Mouse (Mus musculus) myocyte (in vitro differentiated cells): ENCODE results near the gene Vmn1r215. TPM values are rescaled to one million over a fixed set of nuclear protein-coding genes. Genes with fewer than 3 reads are reported as not detected.

ENCODE experiments used
- H3K27me3 ChIP-seq: one replicate; pipeline ENCODE4 v1.6.1; 2011; ENCODE audit not compliant: control insufficient read depth, insufficient read depth, insufficient read length
- H3K36me3 ChIP-seq: one replicate; pipeline ENCODE4 v1.6.1; 2011; ENCODE audit not compliant: control insufficient read depth, insufficient read depth
- H3K4me2 ChIP-seq: one replicate; pipeline ENCODE4 v1.6.1; 2011; ENCODE audit warnings: low read depth, control low read depth
- H3K4me3 ChIP-seq: one replicate; pipeline ENCODE4 v1.5.1; 2011; ENCODE audit warnings: mild to moderate bottlenecking, control low read depth, moderate library complexity
- H3K79me2 ChIP-seq: one replicate; pipeline ENCODE4 v1.6.1; 2011; ENCODE audit not compliant: control insufficient read depth, insufficient read depth
- H3ac ChIP-seq: one replicate; pipeline ENCODE4 v1.6.1; 2011; ENCODE audit not compliant: control insufficient read depth, insufficient read length
- CEBPB ChIP-seq: IDR thresholded peaks from 2 replicates; pipeline ENCODE4 v1.6.1; 2011; ENCODE audit warnings: mild to moderate bottlenecking, moderate library complexity; ENCODE audit not compliant: poor library complexity, insufficient read depth, severe bottlenecking
- E2F4 ChIP-seq: IDR thresholded peaks from one replicate; pipeline ENCODE4 v1.6.1; 2011; ENCODE audit warnings: mild to moderate bottlenecking, control low read depth, moderate library complexity; ENCODE audit not compliant: insufficient read depth
- MAX ChIP-seq: IDR thresholded peaks from one replicate; pipeline ENCODE4 v1.6.1; 2011; ENCODE audit warnings: low read depth, mild to moderate bottlenecking, control low read depth
- MYOD1 ChIP-seq, 3 experiments: IDR thresholded peaks; one replicate each; pipeline ENCODE4 v1.6.1; 2011; ENCODE audit warnings: control low read depth in 2 of 3, low read depth in 2 of 3, mild to moderate bottlenecking in 2 of 3, moderate library complexity in 1 of 3; ENCODE audit not compliant: insufficient read length in 2 of 3, control insufficient read depth in 1 of 3
- MYOG ChIP-seq, 3 experiments: IDR thresholded peaks; one replicate each; pipeline ENCODE4 v1.6.1; 2011; ENCODE audit warnings: control low read depth in 2 of 3, low read depth in 2 of 3, mild to moderate bottlenecking in 2 of 3; ENCODE audit not compliant: insufficient read length in 2 of 3, control insufficient read depth in 1 of 3, insufficient read depth in 1 of 3
- POLR2A ChIP-seq: IDR thresholded peaks from one replicate; pipeline ENCODE4 v1.6.1; 2011; ENCODE audit warnings: low read depth, mild to moderate bottlenecking, control low read depth, moderate library complexity; ENCODE audit not compliant: insufficient read length
- POLR2AphosphoS2 ChIP-seq: IDR thresholded peaks from one replicate; pipeline ENCODE4 v1.6.1; 2011; ENCODE audit warnings: low read depth, control low read depth; ENCODE audit not compliant: insufficient read length
- REST ChIP-seq: IDR thresholded peaks from one replicate; pipeline ENCODE4 v1.6.1; 2011; ENCODE audit warnings: mild to moderate bottlenecking, control low read depth, moderate library complexity; ENCODE audit not compliant: insufficient read depth, insufficient read length
- SRF ChIP-seq: IDR thresholded peaks from one replicate; pipeline ENCODE4 v1.6.1; 2011; ENCODE audit warnings: low read depth; ENCODE audit not compliant: control insufficient read depth, insufficient read length
- TCF12 ChIP-seq: IDR thresholded peaks from one replicate; pipeline ENCODE4 v1.6.1; 2011; ENCODE audit warnings: mild to moderate bottlenecking, control low read depth; ENCODE audit not compliant: poor library complexity, insufficient read depth, severe bottlenecking
- TCF3 ChIP-seq: IDR thresholded peaks from one replicate; pipeline ENCODE4 v1.6.1; 2011; ENCODE audit warnings: low read depth, control low read depth; ENCODE audit not compliant: insufficient read length
- USF1 ChIP-seq: IDR thresholded peaks from one replicate; pipeline ENCODE4 v1.6.1; 2011; ENCODE audit warnings: low read depth, mild to moderate bottlenecking, control low read depth, moderate library complexity
- polyA plus RNA-seq: library from polyadenylated mRNA; unstranded; fragments of >200 nt; fragmentation: generic; extraction: Trizol; gene quantifications from one replicate; pipeline ENCODE4 v1.2.1, GENCODE M21; 2012; ENCODE audit warnings: missing spikeins

Gene Vmn1r215
- not detected for polyA plus RNA-seq

GRCm38 (mm10) chr13:23067725-23068124 is at the start of gene Vmn1r215:
TSS of gene Vmn1r215 (plus strand) at chr13:23068025.
- Histone ChIP-seq H3K27me3 (no peaks in the 10 kb centered on the region), H3ac (no peak within 1 kb of the TSS), H3K36me3 (no peaks in the 10 kb centered on the region), H3K4me2 (no peak within 1 kb of the TSS), H3K4me3 (no peak within 1 kb of the TSS), H3K79me2 (no peaks in the 10 kb centered on the region)
- no peak for TF ChIP-seq USF1
- no peak for TF ChIP-seq MYOG (IDR thresholded peaks at IDR 0.05; ENCODE audit: control insufficient read depth in 1 of 3, insufficient read depth in 1 of 3, insufficient read length in 2 of 3, low read depth in 2 of 3)
- TF ChIP-seq TCF3: no peak
- TF ChIP-seq E2F4: no peak
- no peak for TF ChIP-seq POLR2A
- no peak for TF ChIP-seq REST
- TF ChIP-seq CEBPB: no peak

GRCm38 (mm10) chr13:23018158-23018557 is 49.7 kb upstream of the Vmn1r215 start:
- H3K27me3 ChIP-seq: no peaks in the 10 kb centered on the region
- H3K36me3 ChIP-seq: no peaks in the 10 kb centered on the region
- no peak overlapping the region for H3ac ChIP-seq
- H3K4me3 ChIP-seq: no peak overlapping the region
- H3K4me2 ChIP-seq: no peak overlapping the region
- H3K79me2 ChIP-seq: no peaks in the 10 kb centered on the region
- TF ChIP-seq POLR2AphosphoS2 (no peak), SRF (no peak), POLR2A (no peak), TCF12 (no peak), CEBPB (no peak)

- TF ChIP-seq SRF (no peak), TCF3 (no peak), E2F4 (no peak), CEBPB (no peak), MAX (no peak), MYOG (IDR thresholded peaks at IDR 0.05; ENCODE audit: control insufficient read depth in 1 of 3, insufficient read depth in 1 of 3, insufficient read length in 2 of 3, low read depth in 2 of 3) (no peak), USF1 (no peak), POLR2AphosphoS2 (no peak), MYOD1 (IDR thresholded peaks at IDR 0.05; ENCODE audit: control insufficient read depth in 1 of 3, insufficient read length in 2 of 3, low read depth in 2 of 3) (no peak), TCF12 (no peak), REST (no peak), POLR2A (no peak)
- H3K4me2 ChIP-seq: no peak overlapping the region
These were observed 43.0 kb upstream of the Vmn1r215 start for GRCm38 (mm10) chr13:23024812-23025211.

GRCm38 (mm10) chr13:23030118-23030517 is 37.7 kb upstream of the Vmn1r215 start, which contains the start of gene Vmn1r214:
TSS of gene Vmn1r214 (plus strand) at chr13:23030418.
- no peaks in the 10 kb centered on the region for H3K79me2 ChIP-seq
- TF ChIP-seq CEBPB (no peak), MYOG (IDR thresholded peaks at IDR 0.05; ENCODE audit: control insufficient read depth in 1 of 3, insufficient read depth in 1 of 3, insufficient read length in 2 of 3, low read depth in 2 of 3) (no peak), TCF3 (no peak), POLR2A (no peak), TCF12 (no peak), POLR2AphosphoS2 (no peak), SRF (no peak), MYOD1 (IDR thresholded peaks at IDR 0.05; ENCODE audit: control insufficient read depth in 1 of 3, insufficient read length in 2 of 3, low read depth in 2 of 3) (no peak)
- no peaks in the 10 kb centered on the region for H3K36me3 ChIP-seq
- no peak within 1 kb of the TSS for H3ac ChIP-seq
- no peaks in the 10 kb centered on the region for H3K27me3 ChIP-seq
- no peak within 1 kb of the TSS for H3K4me2 ChIP-seq
- no peak within 1 kb of the TSS for H3K4me3 ChIP-seq

More at GRCm38 (mm10) chr13:23024812-23025211, 43.0 kb upstream of the Vmn1r215 start:
- no peaks in the 10 kb centered on the region for H3K27me3 ChIP-seq
- no peak overlapping the region for H3K4me3 ChIP-seq
- no peak overlapping the region for H3ac ChIP-seq
- H3K79me2 ChIP-seq: no peaks in the 10 kb centered on the region
- H3K36me3 ChIP-seq: no peaks in the 10 kb centered on the region

GRCm38 (mm10) chr13:23057778-23058177 is 10.0 kb upstream of the Vmn1r215 start:
- Histone ChIP-seq H3K4me3 (no peak overlapping the region), H3K36me3 (no peaks in the 10 kb centered on the region), H3K79me2 (no peaks in the 10 kb centered on the region), H3K27me3 (no peaks in the 10 kb centered on the region), H3K4me2 (no peak overlapping the region), H3ac (no peak overlapping the region)
- no peak for TF ChIP-seq E2F4
- no peak for TF ChIP-seq TCF3
- TF ChIP-seq MYOD1 (IDR thresholded peaks at IDR 0.05; ENCODE audit: control insufficient read depth in 1 of 3, insufficient read length in 2 of 3, low read depth in 2 of 3): no peak
- no peak for TF ChIP-seq MYOG (IDR thresholded peaks at IDR 0.05; ENCODE audit: control insufficient read depth in 1 of 3, insufficient read depth in 1 of 3, insufficient read length in 2 of 3, low read depth in 2 of 3)
- no peak for TF ChIP-seq POLR2AphosphoS2
